Mouse (Mus musculus) myocyte (in vitro differentiated cells): ENCODE data around the gene Pnkp. TPM values are rescaled to one million over a fixed set of nuclear protein-coding genes. Genes with fewer than 3 reads are reported as not detected.
A peak's percentile ranks its signal among the peaks of the same experiment; 100 is the strongest.

Experiments used
- H3K27me3 ChIP-seq: one replicate; pipeline ENCODE4 v1.6.1; 2011; ENCODE audit not compliant: control insufficient read depth, insufficient read depth, insufficient read length
- H3K36me3 ChIP-seq: one replicate; pipeline ENCODE4 v1.6.1; 2011; ENCODE audit not compliant: control insufficient read depth, insufficient read depth
- H3K4me2 ChIP-seq: one replicate; pipeline ENCODE4 v1.6.1; 2011; ENCODE audit warnings: low read depth, control low read depth
- H3K4me3 ChIP-seq: one replicate; pipeline ENCODE4 v1.5.1; 2011; ENCODE audit warnings: mild to moderate bottlenecking, control low read depth, moderate library complexity
- H3K79me2 ChIP-seq: one replicate; pipeline ENCODE4 v1.6.1; 2011; ENCODE audit not compliant: control insufficient read depth, insufficient read depth
- H3ac ChIP-seq: one replicate; pipeline ENCODE4 v1.6.1; 2011; ENCODE audit not compliant: control insufficient read depth, insufficient read length
- CEBPB ChIP-seq: IDR thresholded peaks from 2 replicates; pipeline ENCODE4 v1.6.1; 2011; ENCODE audit warnings: mild to moderate bottlenecking, moderate library complexity; ENCODE audit not compliant: poor library complexity, insufficient read depth, severe bottlenecking
- E2F4 ChIP-seq: IDR thresholded peaks from one replicate; pipeline ENCODE4 v1.6.1; 2011; ENCODE audit warnings: mild to moderate bottlenecking, control low read depth, moderate library complexity; ENCODE audit not compliant: insufficient read depth
- MAX ChIP-seq: IDR thresholded peaks from one replicate; pipeline ENCODE4 v1.6.1; 2011; ENCODE audit warnings: low read depth, mild to moderate bottlenecking, control low read depth
- MYOD1 ChIP-seq, 3 experiments: IDR thresholded peaks; one replicate each; pipeline ENCODE4 v1.6.1; 2011; ENCODE audit warnings: control low read depth in 2 of 3, low read depth in 2 of 3, mild to moderate bottlenecking in 2 of 3, moderate library complexity in 1 of 3; ENCODE audit not compliant: insufficient read length in 2 of 3, control insufficient read depth in 1 of 3
- MYOG ChIP-seq, 3 experiments: IDR thresholded peaks; one replicate each; pipeline ENCODE4 v1.6.1; 2011; ENCODE audit warnings: control low read depth in 2 of 3, low read depth in 2 of 3, mild to moderate bottlenecking in 2 of 3; ENCODE audit not compliant: insufficient read length in 2 of 3, control insufficient read depth in 1 of 3, insufficient read depth in 1 of 3
- POLR2A ChIP-seq: IDR thresholded peaks from one replicate; pipeline ENCODE4 v1.6.1; 2011; ENCODE audit warnings: low read depth, mild to moderate bottlenecking, control low read depth, moderate library complexity; ENCODE audit not compliant: insufficient read length
- POLR2AphosphoS2 ChIP-seq: IDR thresholded peaks from one replicate; pipeline ENCODE4 v1.6.1; 2011; ENCODE audit warnings: low read depth, control low read depth; ENCODE audit not compliant: insufficient read length
- REST ChIP-seq: IDR thresholded peaks from one replicate; pipeline ENCODE4 v1.6.1; 2011; ENCODE audit warnings: mild to moderate bottlenecking, control low read depth, moderate library complexity; ENCODE audit not compliant: insufficient read depth, insufficient read length
- SRF ChIP-seq: IDR thresholded peaks from one replicate; pipeline ENCODE4 v1.6.1; 2011; ENCODE audit warnings: low read depth; ENCODE audit not compliant: control insufficient read depth, insufficient read length
- TCF12 ChIP-seq: IDR thresholded peaks from one replicate; pipeline ENCODE4 v1.6.1; 2011; ENCODE audit warnings: mild to moderate bottlenecking, control low read depth; ENCODE audit not compliant: poor library complexity, insufficient read depth, severe bottlenecking
- TCF3 ChIP-seq: IDR thresholded peaks from one replicate; pipeline ENCODE4 v1.6.1; 2011; ENCODE audit warnings: low read depth, control low read depth; ENCODE audit not compliant: insufficient read length
- polyA plus RNA-seq: library from polyadenylated mRNA; unstranded; fragments of >200 nt; fragmentation: generic; extraction: Trizol; gene quantifications from one replicate; pipeline ENCODE4 v1.2.1, GENCODE M21; 2012; ENCODE audit warnings: missing spikeins

Pnkp gene
- polyA plus RNA-seq, 1 experiment: 47.9 TPM

GRCm38 (mm10) chr7:44836423-44837053 is 20.4 kb upstream of the Pnkp start:
- Histone ChIP-seq H3K36me3 (peaks cover 4% of the 10 kb centered on the region), H3K4me3 (no peak overlapping the region), H3K79me2 (peaks cover 2% of the 10 kb centered on the region), H3ac (no peak overlapping the region), H3K4me2 (no peak overlapping the region), H3K27me3 (no peaks in the 10 kb centered on the region)
- TF ChIP-seq MAX: no peak
- TF ChIP-seq SRF: no peak
- TF ChIP-seq REST: no peak
- peak; percentile 62 for TF ChIP-seq POLR2AphosphoS2

DNA sequence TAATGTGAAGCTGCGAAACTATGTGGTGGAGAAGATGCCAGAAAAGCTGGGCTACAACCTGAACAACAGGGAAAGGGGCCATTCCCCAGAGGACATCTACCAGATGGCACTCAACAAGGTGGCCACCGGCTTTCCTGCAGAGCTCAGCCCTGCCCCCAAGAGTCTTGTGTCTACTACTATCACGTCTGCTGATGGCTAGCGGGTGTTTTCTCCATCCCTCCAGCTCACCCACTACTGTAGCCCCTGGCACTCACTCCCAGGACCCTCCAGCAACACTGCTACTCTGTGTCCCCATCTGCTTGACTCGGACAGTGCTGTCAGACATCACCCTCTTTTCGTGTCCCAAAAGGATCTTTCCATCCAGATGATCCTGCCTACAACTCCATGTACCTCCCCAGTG is 18.9 kb upstream of the Pnkp start:
- Histone ChIP-seq H3K4me3 (no peak overlapping the region), H3K4me2 (no peak overlapping the region), H3K27me3 (no peaks in the 10 kb centered on the region), H3K79me2 (no peaks in the 10 kb centered on the region), H3ac (no peak overlapping the region), H3K36me3 (no peaks in the 10 kb centered on the region)
- no peak for TF ChIP-seq MYOD1 (IDR thresholded peaks at IDR 0.05; ENCODE audit: control insufficient read depth in 1 of 3, insufficient read length in 2 of 3, low read depth in 2 of 3)
- no peak for TF ChIP-seq TCF12
- no peak for TF ChIP-seq MYOG (IDR thresholded peaks at IDR 0.05; ENCODE audit: control insufficient read depth in 1 of 3, insufficient read depth in 1 of 3, insufficient read length in 2 of 3, low read depth in 2 of 3)
- TF ChIP-seq REST: no peak
- TF ChIP-seq POLR2AphosphoS2: peak; percentile 70

DNA sequence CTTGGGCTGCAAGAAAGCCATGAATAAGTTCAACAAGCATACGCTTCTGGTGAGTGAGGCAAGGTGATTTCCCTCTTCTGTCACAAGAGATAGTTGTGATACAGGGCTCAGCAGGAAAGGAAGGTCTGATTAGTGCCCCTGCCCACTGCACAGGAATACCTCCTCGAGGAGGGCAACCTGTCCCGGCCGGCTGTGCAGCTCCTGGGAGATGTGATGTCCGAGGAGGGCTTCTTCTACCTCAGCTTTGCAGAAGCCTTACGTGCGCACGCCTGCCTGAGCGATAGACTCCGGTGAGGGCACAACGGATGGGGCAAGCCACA is 17.8 kb upstream of the Pnkp start:
- Histone ChIP-seq H3ac (no peak overlapping the region), H3K79me2 (no peaks in the 10 kb centered on the region), H3K36me3 (no peaks in the 10 kb centered on the region), H3K4me3 (no peak overlapping the region), H3K27me3 (no peaks in the 10 kb centered on the region), H3K4me2 (no peak overlapping the region)
- no peak for TF ChIP-seq MYOD1 (IDR thresholded peaks at IDR 0.05; ENCODE audit: control insufficient read depth in 1 of 3, insufficient read length in 2 of 3, low read depth in 2 of 3)
- no peak for TF ChIP-seq TCF3
- no peak for TF ChIP-seq CEBPB
- no peak for TF ChIP-seq POLR2AphosphoS2
- no peak for TF ChIP-seq REST
- no peak for TF ChIP-seq E2F4
- TF ChIP-seq TCF12: no peak
- TF ChIP-seq POLR2A: no peak

DNA sequence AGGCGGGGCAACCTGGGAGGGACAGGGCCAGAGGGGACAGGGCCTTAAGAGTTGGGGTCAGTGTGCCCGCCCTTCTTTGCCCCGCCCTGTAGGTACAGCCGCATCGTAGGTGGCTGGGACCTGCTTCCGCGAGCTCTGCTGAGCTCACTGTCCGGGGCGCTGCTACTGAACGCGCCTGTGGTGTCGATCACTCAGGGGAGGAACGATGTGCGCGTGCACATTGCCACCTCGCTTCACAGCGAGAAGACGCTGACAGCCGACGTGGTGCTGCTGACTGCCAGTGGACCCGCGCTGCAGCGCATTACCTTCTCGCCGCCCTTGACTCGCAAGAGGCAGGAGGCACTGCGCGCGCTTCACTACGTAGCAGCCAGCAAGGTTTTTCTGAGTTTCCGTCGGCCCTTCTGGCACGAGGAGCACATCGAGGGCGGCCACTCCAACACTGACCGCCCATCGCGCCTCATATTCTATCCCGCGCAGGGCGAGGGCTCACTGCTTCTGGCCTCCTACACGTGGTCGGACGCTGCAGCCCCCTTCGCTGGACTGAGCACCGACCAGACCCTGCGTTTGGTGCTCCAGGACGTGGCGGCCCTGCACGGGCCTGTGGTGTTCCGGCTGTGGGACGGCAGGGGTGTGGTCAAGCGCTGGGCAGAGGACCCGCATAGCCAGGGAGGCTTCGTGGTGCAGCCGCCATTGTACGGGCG is 17.3 kb upstream of the Pnkp start:
- no peak overlapping the region for H3K4me3 ChIP-seq
- H3K36me3 ChIP-seq: no peaks in the 10 kb centered on the region
- H3K27me3 ChIP-seq: no peaks in the 10 kb centered on the region
- TF ChIP-seq TCF12 (no peak), MAX (no peak), POLR2AphosphoS2 (peak; percentile 67), POLR2A (peak; percentile 24), TCF3 (no peak), MYOG (IDR thresholded peaks at IDR 0.05; ENCODE audit: control insufficient read depth in 1 of 3, insufficient read depth in 1 of 3, insufficient read length in 2 of 3, low read depth in 2 of 3) (no peak), MYOD1 (IDR thresholded peaks at IDR 0.05; ENCODE audit: control insufficient read depth in 1 of 3, insufficient read length in 2 of 3, low read depth in 2 of 3) (no peak), E2F4 (no peak), CEBPB (no peak)
- no peak overlapping the region for H3ac ChIP-seq
- no peak overlapping the region for H3K4me2 ChIP-seq
- no peaks in the 10 kb centered on the region for H3K79me2 ChIP-seq

DNA sequence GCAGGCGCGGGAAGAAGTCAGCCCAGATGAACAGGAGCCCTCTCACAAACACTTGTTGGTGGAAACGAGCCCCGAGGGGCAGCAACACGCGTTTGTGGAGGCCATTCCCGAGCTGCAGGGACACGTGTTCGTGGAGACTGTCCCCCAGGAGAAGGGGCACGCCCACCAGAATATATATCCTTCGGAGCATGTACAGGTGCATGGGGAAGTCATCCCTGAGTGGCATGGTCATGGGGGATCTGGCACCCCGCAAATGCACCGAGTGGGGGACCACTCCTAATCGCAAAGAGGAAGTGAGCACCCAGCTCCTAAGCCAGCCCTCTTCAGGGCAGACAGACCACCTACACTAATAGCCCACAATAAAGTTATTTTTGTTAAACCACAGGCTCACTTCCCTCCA is 16.5 kb upstream of the Pnkp start:
- no peak for TF ChIP-seq TCF12
- peak; percentile 52 for TF ChIP-seq POLR2AphosphoS2
- Histone ChIP-seq H3K4me3 (no peak overlapping the region), H3ac (no peak overlapping the region), H3K79me2 (no peaks in the 10 kb centered on the region), H3K27me3 (no peaks in the 10 kb centered on the region), H3K36me3 (no peaks in the 10 kb centered on the region), H3K4me2 (no peak overlapping the region)
